Mouse (Mus musculus) liver, postnatal 0 days (tissue): ENCODE data around the gene Olfr160.

Experiments
- CTCF ChIP-seq: sonication (generic); IDR thresholded peaks from 2 replicates; pipeline ENCODE4 v1.5.1; 2016; ENCODE audit warnings: antibody characterized with exemption, low read depth
- EP300 ChIP-seq: IDR thresholded peaks from 2 replicates; pipeline ENCODE4 v1.6.1; 2016; ENCODE audit warnings: antibody characterized with exemption, low read depth, mild to moderate bottlenecking

DNA sequence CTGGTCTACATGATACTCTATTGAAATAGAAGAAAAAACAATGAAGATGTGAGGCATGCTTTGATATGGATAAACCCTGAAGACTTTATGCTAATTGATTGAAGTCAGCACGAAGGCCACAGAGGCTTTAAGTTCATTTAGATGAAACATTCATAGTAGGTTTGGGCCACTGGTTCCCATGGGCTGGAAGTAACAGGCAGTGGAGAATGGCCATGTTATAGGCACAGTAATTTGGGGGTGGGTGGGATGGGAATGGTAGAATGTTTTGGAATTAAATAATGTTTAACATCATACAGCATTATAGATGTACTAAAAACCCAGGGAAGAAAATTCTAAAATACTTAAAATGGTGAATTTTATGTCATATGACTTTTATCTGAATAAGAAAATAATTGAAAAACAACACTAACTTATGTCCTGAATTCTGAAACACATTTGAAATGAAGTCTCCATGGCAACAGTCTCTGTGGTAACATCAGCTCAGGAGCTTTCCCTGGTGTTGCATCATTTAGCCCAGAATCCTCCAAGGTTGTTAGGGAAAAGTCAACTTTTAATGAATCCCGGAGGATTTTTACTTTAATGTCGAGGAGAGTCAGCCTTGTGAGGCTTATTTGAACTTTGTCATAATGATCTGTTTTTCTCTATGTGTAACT, 28.6 kb downstream of the Olfr160 start:
- TF ChIP-seq CTCF = no peak
- TF ChIP-seq EP300 = no peak
